Mouse (Mus musculus): ENCODE measurements around the gene Snap25. TPM values are rescaled to one million over a fixed set of nuclear protein-coding genes. Genes with fewer than 3 reads are reported as not detected.

Gene Snap25
- polyA plus RNA-seq, 2 experiments from 2014 or later, result not detected

- ATAC-seq, result no peak
Observed at GRCm38 (mm10) chr2:136712441-136713015, 725 bp upstream of the Snap25 start.

GRCm38 (mm10) chr2:136714008-136714411 lies 757 bp downstream of the Snap25 start:
- ATAC-seq, result no peak

- no peak for ATAC-seq
Observed at GRCm38 (mm10) chr2:136715531-136715930, 2.3 kb downstream of the Snap25 start.

DNA sequence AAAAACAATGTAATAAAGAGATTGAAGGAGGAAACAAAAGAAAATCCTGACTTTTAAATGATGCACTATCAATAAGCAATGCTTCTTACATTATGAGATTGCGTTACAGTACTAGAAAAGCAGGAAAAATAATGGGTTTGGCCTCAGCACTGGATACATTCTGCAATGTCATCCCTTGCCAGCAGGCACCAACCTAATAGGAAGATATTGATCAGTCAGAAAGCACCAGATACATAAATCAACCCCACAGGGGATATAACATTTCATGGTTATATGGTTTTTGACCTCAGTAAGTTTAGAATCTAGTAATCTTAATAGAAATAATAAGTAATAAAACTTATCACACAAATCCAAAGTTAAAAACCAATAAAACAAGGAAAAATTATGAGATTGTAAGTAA lies 3.1 kb downstream of the Snap25 start:
- ATAC-seq, result no peak

- ATAC-seq, result no peak
Observed at GRCm38 (mm10) chr2:136720235-136720634, 7.0 kb downstream of the Snap25 start.

- ATAC-seq, result no peak
Observed at GRCm38 (mm10) chr2:136738260-136738659, 25.0 kb downstream of the Snap25 start.

- ATAC-seq, result no peak
Observed at GRCm38 (mm10) chr2:136742230-136742629, 29.0 kb downstream of the Snap25 start.

DNA sequence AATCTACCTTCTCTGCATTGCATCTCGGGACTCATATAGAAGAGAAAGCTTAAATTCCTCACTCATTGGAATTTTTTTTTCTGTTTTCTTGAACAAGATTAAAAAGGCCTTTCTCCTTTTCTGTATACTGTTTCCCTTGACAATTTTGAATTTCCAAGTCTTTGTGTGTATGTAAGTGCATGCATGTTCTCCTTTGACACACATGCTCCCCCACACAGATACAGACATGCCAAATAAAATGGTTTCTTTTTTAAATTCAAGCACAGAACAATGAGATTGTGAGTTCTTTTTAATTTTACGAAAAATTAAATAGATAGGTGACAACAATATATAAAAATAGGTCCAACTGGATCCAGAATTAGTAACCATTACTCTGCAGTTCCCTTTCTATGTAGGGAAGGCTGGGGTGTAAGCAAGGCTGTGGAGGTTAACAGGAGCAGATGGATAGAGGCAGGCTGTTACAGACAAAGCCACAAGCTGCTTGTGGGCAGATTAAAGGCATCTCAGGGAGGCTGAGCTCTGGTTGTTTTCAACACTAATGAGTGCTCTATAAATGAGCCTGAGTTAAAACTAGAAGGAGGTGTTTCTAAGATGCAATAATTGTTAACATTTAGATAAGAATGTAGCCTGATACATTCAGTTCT lies 31.6 kb downstream of the Snap25 start:
- no peak for ATAC-seq

DNA sequence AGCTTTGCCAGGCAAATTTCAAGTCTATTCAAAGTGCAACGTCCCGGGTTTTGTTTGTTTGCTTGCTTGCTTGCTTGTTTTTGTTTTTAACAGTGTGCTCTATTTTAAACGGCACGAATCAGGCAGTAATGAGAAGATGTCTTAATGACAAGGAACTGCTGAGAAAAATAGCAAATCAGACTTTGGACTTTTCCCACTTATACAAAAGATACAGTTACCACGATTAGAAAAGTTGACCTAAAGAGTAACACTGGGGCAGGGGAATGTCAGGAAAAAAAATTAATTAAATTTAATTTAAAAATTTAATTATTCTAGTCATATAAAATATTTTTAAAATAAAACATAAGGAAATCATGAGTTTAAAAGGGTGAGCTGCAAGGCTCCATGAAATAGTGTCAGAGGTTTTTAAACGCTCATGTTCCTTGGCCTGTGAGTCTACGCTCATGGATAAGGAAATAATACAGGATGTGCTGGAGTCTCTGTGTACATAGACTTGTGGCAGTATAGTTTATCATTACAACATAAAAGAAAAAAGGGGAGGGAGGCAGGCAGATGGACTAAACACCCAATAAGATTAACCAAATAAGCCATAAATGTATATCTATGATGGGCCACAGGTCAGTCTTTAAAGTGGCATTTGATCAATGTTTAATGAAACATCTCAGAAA lies 32.2 kb downstream of the Snap25 start:
- ATAC-seq, result no peak

DNA sequence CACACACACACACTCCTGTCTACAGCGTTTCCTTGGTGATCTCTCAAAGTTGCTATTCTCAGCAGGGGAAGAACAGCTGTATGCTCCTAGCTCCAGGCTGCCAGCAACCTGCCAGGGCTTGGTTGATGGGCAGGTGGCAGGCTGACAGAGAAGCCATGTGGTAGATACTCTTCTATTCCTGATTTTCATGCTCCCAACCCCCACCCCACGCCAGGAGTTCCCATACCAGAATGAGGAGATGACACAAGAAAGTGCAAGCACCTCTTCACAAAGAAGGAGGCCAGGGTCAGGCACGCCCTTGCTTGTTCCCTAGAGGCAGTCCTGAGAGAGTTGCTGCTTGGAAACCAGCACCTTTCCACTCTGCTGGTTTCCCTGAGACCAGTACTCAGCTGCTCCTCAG lies 40.4 kb downstream of the Snap25 start:
- ATAC-seq, result no peak

DNA sequence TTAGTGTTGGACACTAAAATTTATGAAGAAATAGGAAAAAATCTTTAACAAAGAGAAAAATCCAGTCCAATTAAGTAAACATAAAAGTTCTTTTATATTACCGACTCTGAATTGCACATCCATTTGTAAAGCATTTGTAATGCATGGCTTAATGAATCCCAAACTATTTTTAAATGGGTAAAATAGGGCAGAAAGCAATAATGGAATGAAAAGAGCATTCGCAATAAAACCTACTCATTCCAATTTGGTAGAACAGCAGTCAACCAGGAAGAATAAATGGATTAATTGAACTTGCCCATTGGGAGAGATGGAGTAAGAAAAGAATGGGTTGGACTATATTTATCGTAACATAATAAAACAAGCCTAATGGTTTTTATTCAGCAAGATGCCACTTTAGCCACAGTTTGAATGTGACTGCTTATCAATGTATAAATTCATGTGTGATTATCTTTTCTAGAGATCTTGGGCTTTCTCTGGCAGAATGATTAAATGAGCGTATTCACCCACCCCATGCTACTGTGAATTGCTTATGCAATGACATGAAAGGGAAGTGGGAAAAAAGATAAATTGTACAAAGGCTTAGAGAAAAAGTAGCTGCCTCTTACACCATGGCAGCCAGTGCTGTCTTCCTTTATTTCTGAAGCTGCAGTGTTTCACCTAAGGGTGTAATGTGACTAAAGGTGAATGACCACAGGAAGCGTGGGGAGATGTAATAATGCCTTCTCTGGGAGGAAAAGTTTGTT lies 45.7 kb downstream of the Snap25 start:
- ATAC-seq, result no peak

GRCm38 (mm10) chr2:136778156-136778555 lies 64.9 kb downstream of the Snap25 start:
- no peak for ATAC-seq

- ATAC-seq, result no peak
Observed at GRCm38 (mm10) chr2:136778674-136779073, 65.4 kb downstream of the Snap25 start.

DNA sequence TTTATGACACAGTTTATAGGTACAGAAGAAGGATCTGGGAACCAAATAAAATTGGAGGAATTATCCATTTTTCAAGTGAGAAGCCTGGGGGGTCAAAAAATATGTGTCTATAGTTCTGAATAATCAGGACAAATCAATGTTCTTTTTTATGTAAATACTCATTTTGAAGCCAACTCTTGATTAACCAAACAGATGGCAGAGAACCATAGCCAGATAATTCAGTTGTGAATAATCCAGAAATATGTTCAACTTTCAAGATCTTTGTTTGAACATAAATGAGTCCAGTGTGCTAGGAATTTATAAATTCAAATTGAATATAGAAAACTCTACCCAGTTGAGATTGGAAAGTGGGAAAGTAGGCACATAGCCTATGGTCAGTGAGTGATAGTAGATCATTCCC lies 67.0 kb downstream of the Snap25 start:
- no peak for ATAC-seq

DNA sequence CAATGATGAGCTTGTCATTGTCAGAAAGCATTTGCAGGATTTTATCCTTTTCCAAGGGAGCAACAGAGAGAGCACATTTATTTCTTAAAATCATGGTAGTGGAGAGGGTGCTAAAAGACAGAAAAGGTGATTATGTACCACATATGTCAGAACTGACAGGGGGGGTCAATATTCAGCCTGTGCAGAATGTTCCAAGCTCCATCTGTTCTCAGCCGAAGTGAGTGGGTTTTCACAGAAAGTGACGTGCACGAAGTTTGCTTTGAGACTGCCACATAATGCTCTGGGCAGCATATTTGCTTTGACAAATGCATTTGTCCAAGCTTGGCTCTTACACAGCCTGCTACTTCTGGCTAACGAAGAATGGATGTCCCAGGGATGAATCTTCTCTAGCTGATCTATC lies 71.1 kb downstream of the Snap25 start:
- ATAC-seq, result no peak

GRCm38 (mm10) chr2:136788379-136788778 lies 75.1 kb downstream of the Snap25 start:
- no peak for ATAC-seq

GRCm38 (mm10) chr2:136796518-136796917 lies 83.3 kb downstream of the Snap25 start:
- no peak for ATAC-seq

DNA sequence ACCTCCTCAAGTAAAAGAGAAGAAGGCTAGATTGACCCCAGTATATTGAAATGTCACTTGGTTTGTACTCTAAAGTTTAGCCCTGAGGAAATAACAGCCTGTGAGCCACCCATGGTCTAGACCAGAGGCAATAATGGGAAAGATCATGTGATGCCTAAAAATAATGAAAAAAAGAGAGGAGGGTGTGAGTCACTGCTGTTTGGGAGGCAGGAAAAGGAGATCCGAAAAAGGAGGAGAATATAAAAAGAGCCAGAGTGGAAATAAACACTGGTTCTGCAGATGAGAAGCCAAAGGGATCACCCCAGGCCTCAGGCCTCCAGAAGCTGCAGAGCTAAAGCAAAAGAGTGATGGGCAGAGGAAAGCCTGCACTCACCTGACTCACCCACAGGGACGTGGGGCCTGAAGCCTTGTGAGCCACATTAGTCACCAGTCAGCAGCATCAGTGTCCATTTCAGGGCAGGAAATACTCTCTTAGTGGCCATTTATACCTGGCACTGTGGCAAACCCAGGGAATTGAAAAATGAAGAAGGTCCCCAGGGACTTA lies 85.7 kb downstream of the Snap25 start:
- no peak for ATAC-seq

DNA sequence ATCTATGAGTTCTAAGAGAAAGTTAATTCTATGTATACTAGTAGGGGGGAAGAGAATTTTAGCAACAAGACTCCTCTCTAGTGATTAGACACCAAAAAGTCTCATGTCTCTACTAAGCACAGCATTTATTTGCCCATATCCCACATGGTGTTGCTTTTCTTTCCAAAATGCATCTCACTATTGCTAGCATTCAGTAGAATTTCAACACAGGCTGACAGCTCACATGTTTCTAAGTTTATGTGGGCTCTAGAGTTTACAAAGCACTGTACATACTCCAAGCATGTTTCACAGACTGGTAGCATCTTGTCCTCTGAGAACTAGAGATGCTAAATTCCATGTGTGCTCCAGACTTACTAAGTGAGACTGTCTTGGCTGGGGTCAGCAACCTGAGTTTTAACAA lies 87.8 kb downstream of the Snap25 start:
- ATAC-seq, result no peak

DNA sequence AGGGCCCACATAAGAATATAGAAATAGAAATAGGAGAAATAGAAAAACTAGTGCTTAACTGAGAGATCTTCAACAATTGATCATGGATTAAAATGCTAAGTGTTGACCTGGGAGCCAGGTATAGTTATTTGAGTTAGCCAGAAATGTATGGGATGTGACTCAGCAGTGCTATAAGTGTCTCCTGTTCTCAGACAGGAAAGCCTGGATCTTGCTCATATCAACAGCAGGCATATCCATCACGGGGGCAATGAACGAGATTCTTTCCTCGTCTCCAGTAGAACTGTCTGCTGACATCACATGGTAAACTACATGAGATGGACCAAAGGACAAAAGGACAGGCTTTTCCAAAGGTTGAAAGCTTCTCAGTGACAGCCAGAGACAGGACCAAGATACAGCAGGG lies 88.8 kb downstream of the Snap25 start:
- no peak for ATAC-seq

GRCm38 (mm10) chr2:136803142-136803541 lies 89.9 kb downstream of the Snap25 start:
- ATAC-seq, result no peak

DNA sequence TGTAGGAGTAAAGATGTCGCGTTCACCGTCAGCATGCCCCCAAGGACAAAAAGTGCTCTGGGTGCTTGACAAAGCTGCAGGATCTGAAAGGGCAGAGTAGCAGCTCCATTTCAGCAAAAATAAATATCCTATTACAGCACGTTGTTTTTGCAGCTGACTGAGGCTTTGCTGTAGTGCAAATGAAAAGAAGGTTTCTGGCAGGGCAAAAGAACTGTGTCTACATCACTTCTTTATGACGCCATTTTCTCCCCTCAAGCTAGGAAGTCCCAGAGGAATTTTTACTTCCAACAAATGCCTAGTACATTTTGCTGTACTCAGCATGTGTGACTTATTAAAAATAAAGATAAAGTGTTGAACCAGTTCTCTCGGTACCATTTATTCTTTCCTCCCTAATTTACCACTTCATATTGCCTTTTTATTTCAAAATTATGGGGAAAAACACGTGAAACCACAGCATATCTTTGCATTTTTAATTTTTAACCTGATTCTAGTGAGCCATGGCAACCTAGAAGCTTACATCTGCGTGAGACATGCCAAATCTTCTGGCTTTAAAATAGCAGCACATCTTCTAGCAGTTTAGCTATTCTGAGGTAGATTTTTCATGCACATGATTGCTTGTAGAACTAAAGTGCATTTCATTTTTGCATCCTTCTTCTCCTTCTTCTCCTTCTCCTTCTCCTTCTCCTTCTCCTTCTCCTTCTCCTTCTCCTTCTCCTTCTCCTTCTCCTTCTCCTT lies 94.9 kb downstream of the Snap25 start:
- no peak for ATAC-seq

- no peak for ATAC-seq
Observed at GRCm38 (mm10) chr2:136811331-136811730, 98.1 kb downstream of the Snap25 start.
